Mouse (Mus musculus) small intestine, adult 2 months (tissue): ENCODE measurements around the gene Spg21.

Experiments
- CTCF ChIP-seq: fragments of 200-500 bp; IDR thresholded peaks from 2 replicates; pipeline ENCODE4 v1.5.1; 2012; ENCODE audit warnings: low read depth, mild to moderate bottlenecking, control low read depth, inconsistent platforms, low read length, moderate library complexity, mixed read lengths; ENCODE audit not compliant: insufficient replicate concordance, insufficient read length; ENCODE audit errors: extremely low read depth
- POLR2A ChIP-seq: fragments of 200-500 bp; IDR thresholded peaks from 2 replicates; pipeline ENCODE4 v1.6.1; 2012; ENCODE audit warnings: low read depth, mild to moderate bottlenecking, control low read depth, inconsistent platforms, low read length, moderate library complexity

- TF ChIP-seq CTCF: no peak
- no peak for TF ChIP-seq POLR2A
Observed at GRCm38 (mm10) chr9:65514851-65515261, 54.1 kb downstream of the Spg21 start.
